8 mouse cellular contexts compared by ENCODE assay signal in the genomic region with DNA sequence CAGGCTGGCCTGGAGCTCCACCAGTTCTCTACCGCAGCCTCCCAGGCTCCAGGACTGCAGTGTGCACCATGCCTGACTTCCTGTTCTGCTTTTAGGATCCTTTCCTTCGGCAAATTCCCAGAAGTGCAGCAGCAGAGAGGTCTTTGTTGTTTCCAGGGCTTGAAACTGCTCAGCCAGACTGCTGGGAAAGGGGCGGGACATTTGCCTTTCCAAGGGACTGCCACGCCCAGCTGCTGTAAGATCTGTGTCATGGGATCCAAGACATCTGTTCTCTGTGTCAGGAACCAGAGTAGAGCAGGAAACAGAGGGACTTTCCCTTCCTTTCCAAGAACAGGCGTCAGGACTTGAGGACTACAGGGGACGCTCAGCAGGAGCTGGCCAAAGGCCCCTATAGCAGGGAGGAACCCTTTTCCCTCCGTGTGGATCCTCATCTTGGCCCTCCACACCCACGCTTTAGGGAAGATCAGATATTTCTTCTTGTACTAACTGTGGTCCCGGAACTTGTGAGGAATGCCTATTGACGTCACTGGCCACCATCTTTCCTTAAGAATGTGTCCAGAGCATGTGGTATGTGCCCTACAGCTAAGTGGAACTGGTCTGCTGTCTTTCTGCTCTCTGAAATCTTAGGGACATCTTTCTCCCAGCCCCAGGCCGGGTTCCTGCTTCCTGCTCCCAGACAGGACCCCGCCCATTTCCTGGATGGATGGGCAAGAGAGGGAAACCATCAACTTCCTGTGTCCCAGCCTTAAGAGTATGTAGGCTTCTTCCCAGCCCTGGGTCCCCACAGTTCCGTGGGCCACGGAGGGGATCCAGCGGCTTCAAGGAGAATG. TPM values are rescaled to one million over a fixed set of nuclear protein-coding genes. Genes with fewer than 3 reads are reported as not detected.
DNase-seq lines count a peak whose midpoint lies in the region; ATAC-seq lines count a peak whose summit lies in the region.

No protein-coding gene starts in this region.

- H3K36me3 ChIP-seq in embryonic facial prominence, embryonic 10.5 days (replicated peaks) = no peaks in the 10 kb centered on the region
- no peaks in the 10 kb centered on the region for H3K36me3 ChIP-seq in lung, embryonic 16.5 days (ENCODE audit: control insufficient read depth, insufficient read depth, low read length)

- H3K27ac ChIP-seq in embryonic facial prominence, embryonic 10.5 days (replicated peaks) = peak overlapping the region; percentile 91
- peak overlapping the region; percentile 99 for H3K27ac ChIP-seq in lung, embryonic 16.5 days (ENCODE audit: low read length)

- peaks cover 57% of the 10 kb centered on the region for H3K4me1 ChIP-seq in embryonic facial prominence, embryonic 10.5 days
- peaks cover 30% of the 10 kb centered on the region for H3K4me1 ChIP-seq in lung, embryonic 16.5 days (replicated peaks; ENCODE audit: control insufficient read depth, insufficient read depth, low read length)

- H3K9me3 ChIP-seq in embryonic facial prominence, embryonic 10.5 days = peaks cover 6% of the 10 kb centered on the region; the same call in 1 of the 2 replicates
- peaks cover 4% of the 10 kb centered on the region for H3K9me3 ChIP-seq in lung, embryonic 16.5 days (ENCODE audit: control insufficient read depth, low read length)

- 0 out of 2 replicates have a peak, but pooled peaks have one; percentile 20 for ATAC-seq in frontal cortex, adult (ENCODE audit: low TSS enrichment)
- ATAC-seq in lung, embryonic 16.5 days (ENCODE audit: low read depth) = peak; percentile 94

- peak overlapping the region; percentile 49 for H3K4me2 ChIP-seq in lung, embryonic 16.5 days (ENCODE audit: low read depth, low read length)

- H3K9ac ChIP-seq in lung, embryonic 16.5 days (ENCODE audit: low read length) = peak overlapping the region; percentile 61

- H3K27me3 ChIP-seq in embryonic facial prominence, embryonic 10.5 days (replicated peaks; ENCODE audit: low read depth, poor library complexity, severe bottlenecking) = no peaks in the 10 kb centered on the region
- no peaks in the 10 kb centered on the region for H3K27me3 ChIP-seq in lung, embryonic 16.5 days (ENCODE audit: control insufficient read depth, insufficient read depth, low read depth, low read length)

- DNase-seq in frontal cortex, postnatal 14 days (ENCODE audit: low spot score in 2 of 2) = no peak
- peak; percentile 86 for DNase-seq in embryonic facial prominence, embryonic 10.5 days (ENCODE audit: low spot score)
- peak; percentile 94 to 96 for DNase-seq in heart, adult 9 months (ENCODE audit: low spot score in 2 of 2)
- DNase-seq in kidney, adult 8-10 months = peak; percentile 80 to 81
- peak; percentile 78 for DNase-seq in retina, embryonic 14.5 days (ENCODE audit: low spot score)
- DNase-seq in layer of hippocampus, adult 18-20 months (ENCODE audit: low spot score in 2 of 2) = no peak

- H3K4me3 ChIP-seq in embryonic facial prominence, embryonic 10.5 days = peak overlapping the region; percentile 31
- H3K4me3 ChIP-seq in lung, embryonic 16.5 days (ENCODE audit: low read length) = peak overlapping the region; percentile 26

- 31% methylated on average over 15 of the region's 15 CpGs for WGBS in embryonic facial prominence, embryonic 10.5 days
- 14% methylated on average over 15 of the region's 15 CpGs for WGBS in lung, embryonic 16.5 days

RNA-seq across cellular contexts. Expression of a gene that starts 52.4 kb away (rescaled TPM):
- polyA plus RNA-seq in embryonic facial prominence, embryonic 10.5 days (2016; fragmentation: Nextera tagmentation; extraction: Ambion mirVana) = 56.5 and 59.5 TPM in 2 replicates
- 42.9 and 46.1 TPM in 2 replicates for polyA plus RNA-seq in lung, embryonic 16.5 days (2015; fragmentation: Nextera tagmentation; extraction: Ambion mirVana)
- total RNA-seq in layer of hippocampus, adult 18-20 months (2021) = 100 to 1,000 TPM; 182 to 191 TPM

RNA-seq across cellular contexts. Expression of a gene that starts 57.6 kb away (rescaled TPM):
- 97.3 and 115 TPM in 2 replicates for polyA plus RNA-seq in embryonic facial prominence, embryonic 10.5 days (2016; fragmentation: Nextera tagmentation; extraction: Ambion mirVana)
- 110 and 111 TPM in 2 replicates for polyA plus RNA-seq in lung, embryonic 16.5 days (2015; fragmentation: Nextera tagmentation; extraction: Ambion mirVana)
- total RNA-seq in layer of hippocampus, adult 18-20 months (2021) = 10 to 100 TPM; 12.4 to 16.0 TPM

Comparison
In these comparisons a context has a peak if more than half of its experiments do, and no peak if none do; other contexts are left out.
1. DNase-seq: peak in embryonic facial prominence, embryonic 10.5 days (single experiment), heart, adult 9 months (2 of 2), kidney, adult 8-10 months (2 of 2) and retina, embryonic 14.5 days (single experiment); none in frontal cortex, postnatal 14 days (0 of 2) and layer of hippocampus, adult 18-20 months (0 of 2).